Mouse (Mus musculus) ES-Bruce4 (cell line): Measurements from ENCODE around the gene Stau1. TPM values are rescaled to one million over a fixed set of nuclear protein-coding genes. Genes with fewer than 3 reads are reported as not detected.

ENCODE experiments used
- H3K27ac ChIP-seq: 2 replicates; pipeline ENCODE4 v1.5.1; 2012; ENCODE audit warnings: low read length, inconsistent platforms; ENCODE audit not compliant: insufficient read depth
- H3K27me3 ChIP-seq: 2 replicates; pipeline ENCODE4 v1.6.1; 2012; ENCODE audit warnings: mild to moderate bottlenecking, low read length, inconsistent platforms; ENCODE audit not compliant: control insufficient read depth, poor library complexity, insufficient read depth, severe bottlenecking
- H3K36me3 ChIP-seq: 2 replicates; pipeline ENCODE4 v1.6.1; 2012; ENCODE audit warnings: inconsistent platforms, mild to moderate bottlenecking, low read length, moderate library complexity; ENCODE audit not compliant: control insufficient read depth, poor library complexity, insufficient read depth, severe bottlenecking
- H3K4me1 ChIP-seq: one replicate; pipeline ENCODE4 v1.8.1; 2011; ENCODE audit warnings: low read length; ENCODE audit not compliant: control insufficient read depth, insufficient read depth
- H3K4me3 ChIP-seq: 2 replicates; pipeline ENCODE4 v1.5.1; 2011; ENCODE audit warnings: low read depth, mild to moderate bottlenecking, low read length
- H3K9ac ChIP-seq: 2 replicates; pipeline ENCODE4 v1.6.1; 2012; ENCODE audit warnings: low read depth, mild to moderate bottlenecking, inconsistent platforms; ENCODE audit not compliant: poor library complexity, severe bottlenecking
- H3K9me3 ChIP-seq: replicated peaks from 2 replicates; pipeline ENCODE4 v1.6.1; 2012; ENCODE audit warnings: mild to moderate bottlenecking, low read length, inconsistent platforms; ENCODE audit not compliant: control insufficient read depth, poor library complexity, insufficient read depth, severe bottlenecking
- CTCF ChIP-seq: IDR thresholded peaks from one replicate; pipeline ENCODE4 v1.8.1; 2011; ENCODE audit warnings: low read depth, low read length
- EP300 ChIP-seq: IDR thresholded peaks from 2 replicates; pipeline ENCODE4 v1.6.1; 2011; ENCODE audit warnings: low read depth, low read length; ENCODE audit not compliant: insufficient read depth
- POLR2A ChIP-seq: IDR thresholded peaks from one replicate; pipeline ENCODE4 v1.8.1; 2011; ENCODE audit warnings: low read length; ENCODE audit not compliant: insufficient read depth
- polyA plus RNA-seq: library from polyadenylated mRNA; stranded (reverse); fragments of >200 nt; gene quantifications from 2 replicates; pipeline ENCODE4 v1.2.4, GENCODE M21; 2011; ENCODE audit warnings: low read depth; ENCODE audit not compliant: missing spikeins, insufficient read depth, insufficient read length

Stau1 gene
- polyA plus RNA-seq, 1 experiment, result 55.4 TPM

- no peaks in the 10 kb centered on the region for H3K27me3 ChIP-seq
- H3K9me3 ChIP-seq, result no peaks in the 10 kb centered on the region
- peaks cover 80% of the 10 kb centered on the region for H3K36me3 ChIP-seq
- TF ChIP-seq EP300 (no peak), POLR2A (no peak), CTCF (no peak)
- H3K4me1 ChIP-seq, result no peaks in the 10 kb centered on the region
- H3K4me3 ChIP-seq, result no peak overlapping the region
- H3K27ac ChIP-seq, result no peak overlapping the region
- no peak overlapping the region for H3K9ac ChIP-seq
These were observed 72.1 kb downstream of the Stau1 start for GRCm38 (mm10) chr2:166923971-166924370.

DNA sequence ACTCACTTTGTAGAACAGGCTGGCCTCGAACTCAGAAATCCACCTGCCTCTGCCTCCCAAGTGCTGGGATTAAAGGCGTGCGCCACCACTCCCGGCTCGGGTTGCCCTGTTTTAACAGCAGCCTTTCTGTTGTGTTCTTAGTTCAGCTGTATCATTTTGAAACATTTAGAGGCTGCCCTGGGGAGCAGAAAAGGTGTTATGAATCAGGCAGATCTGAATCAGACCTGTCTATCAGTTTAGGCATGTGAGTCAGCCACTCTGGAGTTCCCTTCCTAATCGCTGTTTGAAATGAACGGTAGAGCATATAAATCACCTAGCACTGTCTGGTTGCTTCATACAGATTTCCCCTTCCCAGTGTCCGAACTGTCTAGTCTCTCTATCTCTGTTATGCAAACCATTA lies 85.6 kb downstream of the Stau1 start:
- Histone ChIP-seq H3K4me1 (peaks cover 1% of the 10 kb centered on the region), H3K36me3 (peaks cover 17% of the 10 kb centered on the region)

GRCm38 (mm10) chr2:166909729-166910128 lies 86.4 kb downstream of the Stau1 start:
- Histone ChIP-seq H3K9ac (no peak overlapping the region), H3K9me3 (no peaks in the 10 kb centered on the region), H3K4me3 (no peak overlapping the region), H3K36me3 (peaks cover 14% of the 10 kb centered on the region), H3K27me3 (no peaks in the 10 kb centered on the region), H3K4me1 (peaks cover 1% of the 10 kb centered on the region), H3K27ac (no peak overlapping the region)
- no peak for TF ChIP-seq POLR2A

More for the DNA sequence above, 85.6 kb downstream of the Stau1 start:
- Histone ChIP-seq H3K27ac (no peak overlapping the region), H3K9ac (no peak overlapping the region), H3K9me3 (no peaks in the 10 kb centered on the region), H3K27me3 (no peaks in the 10 kb centered on the region), H3K4me3 (no peak overlapping the region)
- TF ChIP-seq POLR2A, result no peak
- no peak for TF ChIP-seq CTCF
- TF ChIP-seq EP300, result no peak

DNA sequence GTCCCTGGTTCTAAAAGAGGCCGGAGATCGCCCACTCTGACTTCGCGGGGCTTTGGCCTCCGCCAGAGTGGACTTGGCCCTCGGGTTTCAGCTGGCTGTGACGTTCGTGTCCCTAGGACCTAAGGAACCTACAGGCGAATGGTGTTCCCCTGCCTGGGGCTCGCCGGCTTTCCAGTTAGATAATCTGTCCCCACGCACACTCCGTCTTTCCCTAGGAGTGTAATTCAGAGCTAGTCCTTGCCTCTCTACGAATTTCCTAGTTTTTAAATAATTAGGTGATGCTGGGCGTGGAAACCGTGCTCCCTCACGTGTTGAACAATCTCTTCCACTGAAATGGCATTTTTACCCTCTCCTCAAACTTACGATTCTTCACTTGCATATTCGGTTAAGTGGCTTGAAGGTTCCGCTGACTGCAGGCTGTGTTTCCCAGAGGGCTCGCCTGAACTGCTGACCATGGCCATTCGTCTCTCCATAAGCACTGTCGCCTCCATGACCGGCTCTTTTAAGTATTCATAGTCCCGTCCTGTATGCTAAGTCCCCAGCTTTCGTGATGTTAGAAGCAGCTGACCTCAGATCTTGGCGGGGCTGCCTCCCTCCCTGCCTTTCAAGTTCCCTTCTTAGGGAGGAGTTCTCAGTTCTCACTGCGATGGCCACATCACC lies 89.4 kb downstream of the Stau1 start:
- Histone ChIP-seq H3K9ac (peak overlapping the region; percentile 91), H3K9me3 (no peaks in the 10 kb centered on the region), H3K27ac (peak overlapping the region; percentile 5; the same call in 1 of the 2 replicates), H3K4me3 (peak overlapping the region; percentile 89), H3K27me3 (no peaks in the 10 kb centered on the region), H3K4me1 (peaks cover 1% of the 10 kb centered on the region), H3K36me3 (peaks cover 14% of the 10 kb centered on the region)
- no peak for TF ChIP-seq CTCF
- TF ChIP-seq POLR2A, result no peak
- no peak for TF ChIP-seq EP300

DNA sequence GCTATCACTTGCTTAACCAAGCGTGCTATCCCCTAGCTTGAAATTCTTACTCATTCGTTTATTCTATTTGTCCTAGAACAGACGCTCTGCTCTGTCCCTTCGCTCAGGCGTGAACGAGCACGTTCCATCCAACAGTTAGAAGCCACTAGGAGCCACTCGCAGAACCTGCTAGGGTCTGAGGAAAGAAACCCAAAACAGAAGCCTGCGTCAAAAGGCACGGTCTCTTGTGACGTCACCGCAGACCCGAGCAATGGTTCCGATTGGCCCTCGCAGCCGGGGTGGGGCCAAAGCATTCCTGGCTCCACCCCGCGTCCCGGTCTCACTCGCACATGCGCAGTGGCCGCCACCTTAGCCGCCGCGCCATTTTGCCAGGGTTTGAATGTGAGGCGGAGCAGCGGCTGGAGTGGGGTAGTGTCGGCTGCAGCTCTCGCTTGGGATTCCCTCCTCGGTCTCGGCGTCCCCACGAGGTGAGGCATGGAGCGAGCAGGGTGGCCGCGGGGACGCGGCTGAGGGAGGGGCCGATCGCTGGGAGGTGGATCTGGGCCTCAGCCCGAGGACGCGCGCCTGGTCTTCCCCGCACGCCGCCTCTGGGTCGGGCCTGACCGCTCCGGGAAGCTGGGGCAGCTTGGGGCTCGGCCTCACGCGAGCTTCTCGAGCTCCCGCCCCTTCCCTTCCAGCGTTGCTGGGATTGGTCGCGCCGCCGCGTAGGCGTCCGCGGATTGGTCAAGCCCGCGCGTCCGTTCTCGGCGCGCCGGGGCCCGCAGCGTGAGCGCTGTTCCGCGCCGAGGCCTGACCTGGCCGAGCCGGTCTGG lies 90.2 kb downstream of the Stau1 start, which contains the start of gene Cse1l:
TSS of gene Cse1l (plus strand) at position 330 of the 812 bp plus-strand sequence.
- no peaks in the 10 kb centered on the region for H3K4me1 ChIP-seq
- H3K36me3 ChIP-seq, result peaks cover 12% of the 10 kb centered on the region
- H3K9me3 ChIP-seq, result no peaks in the 10 kb centered on the region
- TF ChIP-seq CTCF, result no peak
- TF ChIP-seq POLR2A, result peak; percentile 80
- H3K27ac ChIP-seq, result peak within 1 kb of the TSS; percentile 60
- H3K4me3 ChIP-seq, result peak within 1 kb of the TSS; percentile 89
- no peaks in the 10 kb centered on the region for H3K27me3 ChIP-seq
- H3K9ac ChIP-seq, result peak within 1 kb of the TSS; percentile 91

DNA sequence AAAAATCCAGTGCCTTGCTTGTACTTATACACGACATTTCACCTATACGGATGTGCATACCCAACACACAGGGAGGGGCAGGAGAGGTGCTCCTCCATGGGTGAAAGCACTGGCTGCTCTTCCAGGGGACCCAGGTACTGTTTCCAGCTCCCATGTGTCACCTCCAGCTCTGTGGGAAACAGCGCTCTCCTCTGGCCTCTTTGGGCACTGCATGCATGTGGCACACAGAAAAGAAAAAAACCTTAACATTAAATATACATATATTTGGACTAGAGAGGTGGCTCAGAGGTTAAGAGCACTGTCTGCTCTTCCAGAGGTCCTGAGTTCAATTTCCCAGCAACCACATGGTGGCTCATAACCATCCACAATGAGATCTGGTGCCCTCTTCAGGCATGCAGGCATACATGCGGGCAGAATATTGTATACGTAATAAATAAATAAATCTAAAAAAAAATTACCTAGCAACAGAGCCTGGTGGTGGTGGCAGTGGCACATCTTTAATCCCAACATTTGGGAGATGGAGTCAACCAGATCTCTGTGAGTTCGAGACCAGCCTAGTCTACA lies 92.3 kb downstream of the Stau1 start:
- TF ChIP-seq EP300, result no peak
- TF ChIP-seq CTCF, result peak; percentile 47
- Histone ChIP-seq H3K27ac (no peak overlapping the region), H3K9ac (no peak overlapping the region), H3K9me3 (no peaks in the 10 kb centered on the region), H3K4me3 (no peak overlapping the region), H3K27me3 (no peaks in the 10 kb centered on the region), H3K36me3 (peaks cover 5% of the 10 kb centered on the region; the same call in 1 of the 2 replicates), H3K4me1 (peaks cover 3% of the 10 kb centered on the region)
